Mouse (Mus musculus): ENCODE results near the gene Hoxb7.

Gene Hoxb7

DNA sequence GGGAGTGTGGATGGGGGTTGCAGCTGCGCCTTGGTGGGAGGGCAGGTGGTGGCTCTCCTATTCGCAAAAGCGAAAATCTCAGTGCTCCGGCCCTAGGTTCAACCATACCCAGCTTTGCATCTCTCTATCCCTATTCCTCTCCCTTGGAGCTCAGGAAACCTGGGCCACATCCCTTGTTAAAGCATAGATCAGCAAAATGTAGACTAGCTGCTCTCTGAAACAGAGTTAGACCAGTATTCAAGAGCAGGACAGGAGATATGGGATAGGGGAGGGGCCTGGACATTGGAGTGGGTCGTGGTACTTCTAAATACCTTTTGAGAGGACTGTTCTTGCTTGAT lies 28.9 kb downstream of the Hoxb7 start:
- DNase-seq (ENCODE audit: low spot score), result no peak

DNA sequence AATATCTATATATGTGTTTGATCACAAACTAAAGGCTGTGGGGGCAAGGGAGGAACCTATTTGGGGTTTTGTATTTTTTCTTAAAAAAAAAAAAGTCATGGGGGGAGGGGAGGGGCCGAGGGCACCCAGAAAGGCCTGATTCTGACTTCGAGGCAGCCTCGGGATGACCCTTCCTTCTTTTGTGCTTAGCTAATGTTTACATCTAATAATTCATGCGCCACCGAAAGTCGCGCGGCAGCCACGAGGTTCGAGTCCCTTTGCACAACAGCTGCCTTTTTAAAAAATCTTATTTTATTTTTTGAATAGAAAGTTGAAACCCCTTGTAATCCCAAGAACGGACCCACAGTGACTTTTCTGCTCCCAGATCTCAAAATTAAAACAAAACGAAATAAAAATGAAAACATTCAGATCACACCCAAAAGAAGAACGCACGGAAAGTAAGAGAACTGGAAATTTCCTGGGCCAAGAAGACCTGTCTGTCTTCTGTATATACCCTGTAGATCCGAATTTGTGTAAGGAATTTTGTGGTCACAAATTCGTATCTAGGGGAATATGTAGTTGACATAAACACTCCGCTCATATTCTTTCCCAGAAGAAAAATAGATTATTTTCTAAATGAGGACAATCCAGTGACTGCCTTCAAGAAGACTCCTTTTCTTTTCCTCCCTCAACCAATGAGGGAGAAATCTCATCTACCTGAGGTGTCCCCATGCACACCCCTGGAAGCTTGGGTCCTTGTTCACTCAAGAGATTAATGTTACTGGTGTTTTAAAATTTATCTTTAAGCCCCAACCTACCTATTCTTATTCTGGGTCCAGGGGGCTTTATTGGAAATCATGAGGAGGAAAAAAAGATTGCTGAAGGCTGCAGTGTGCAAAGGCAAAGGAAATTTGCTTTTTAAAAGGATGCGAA lies 30.5 kb downstream of the Hoxb7 start:
- DNase-seq (ENCODE audit: low spot score), result no peak

DNA sequence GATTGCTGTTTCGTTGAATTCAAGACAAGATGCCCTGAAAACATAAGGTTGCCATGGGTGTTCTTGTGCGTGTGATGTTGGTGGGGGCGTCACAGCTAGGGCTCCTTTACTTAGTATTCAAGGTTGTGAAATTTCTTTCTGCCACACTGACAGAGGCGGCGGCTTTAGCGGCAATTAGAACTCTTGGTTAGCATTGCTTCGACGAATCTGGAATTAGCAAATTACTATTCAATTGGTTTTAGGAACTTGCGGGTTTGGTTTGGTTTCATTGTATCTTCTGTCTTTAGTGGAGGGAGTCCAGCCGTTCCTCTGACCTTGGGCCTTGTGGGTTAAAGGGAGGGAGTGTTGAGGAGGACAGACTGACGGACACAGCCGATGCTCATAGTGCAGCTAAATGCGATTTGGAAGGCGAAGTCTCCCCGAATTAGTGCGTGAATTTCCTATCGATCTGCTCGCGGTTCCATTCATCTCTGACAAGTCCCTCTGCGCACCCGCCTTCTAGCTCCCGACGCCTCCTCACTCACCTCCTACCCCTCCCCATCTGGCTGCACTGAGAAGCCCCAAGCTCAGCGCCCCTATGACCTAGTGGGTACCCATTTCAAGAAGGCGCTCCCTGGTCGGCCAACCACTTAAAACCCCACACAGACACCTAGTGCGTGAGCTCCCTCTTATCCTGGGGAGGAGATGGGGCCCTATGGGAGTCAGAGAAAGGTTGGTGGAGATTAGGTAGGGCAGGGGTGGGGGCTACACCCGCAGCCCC lies 31.4 kb downstream of the Hoxb7 start, which contains the start of gene Hoxb4:
TSS of gene Hoxb4 (plus strand) at position 660 of the 760 bp plus-strand sequence.
- DNase-seq (ENCODE audit: low spot score), result no peak

DNA sequence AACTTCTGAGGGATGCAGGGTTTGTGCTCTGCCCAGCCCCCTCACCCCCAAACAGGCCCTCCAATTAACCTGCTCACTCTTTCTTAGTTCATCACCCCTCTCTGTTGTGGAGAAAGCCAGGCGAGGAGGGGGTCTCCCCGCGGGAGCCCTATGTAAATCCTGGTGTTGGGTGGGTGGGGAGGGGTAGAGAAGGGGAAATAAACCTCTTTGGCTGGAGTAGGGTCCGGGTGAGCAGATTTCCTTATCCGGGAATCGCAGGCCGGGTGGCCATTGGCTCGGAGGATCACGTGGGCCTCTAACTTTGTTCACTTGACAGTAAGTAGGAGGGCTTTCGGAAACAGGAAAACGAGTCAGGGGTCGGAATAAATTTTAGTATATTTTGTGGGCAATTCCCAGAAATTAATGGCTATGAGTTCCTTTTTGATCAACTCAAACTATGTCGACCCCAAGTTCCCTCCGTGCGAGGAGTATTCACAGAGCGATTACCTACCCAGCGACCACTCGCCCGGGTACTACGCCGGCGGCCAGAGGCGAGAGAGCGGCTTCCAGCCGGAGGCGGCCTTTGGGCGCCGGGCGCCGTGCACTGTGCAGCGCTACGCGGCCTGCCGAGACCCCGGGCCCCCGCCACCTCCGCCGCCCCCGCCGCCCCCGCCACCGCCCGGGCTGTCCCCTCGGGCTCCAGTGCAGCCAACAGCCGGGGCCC lies 32.1 kb downstream of the Hoxb7 start:
- DNase-seq (ENCODE audit: low spot score), result peak; percentile 82

DNA sequence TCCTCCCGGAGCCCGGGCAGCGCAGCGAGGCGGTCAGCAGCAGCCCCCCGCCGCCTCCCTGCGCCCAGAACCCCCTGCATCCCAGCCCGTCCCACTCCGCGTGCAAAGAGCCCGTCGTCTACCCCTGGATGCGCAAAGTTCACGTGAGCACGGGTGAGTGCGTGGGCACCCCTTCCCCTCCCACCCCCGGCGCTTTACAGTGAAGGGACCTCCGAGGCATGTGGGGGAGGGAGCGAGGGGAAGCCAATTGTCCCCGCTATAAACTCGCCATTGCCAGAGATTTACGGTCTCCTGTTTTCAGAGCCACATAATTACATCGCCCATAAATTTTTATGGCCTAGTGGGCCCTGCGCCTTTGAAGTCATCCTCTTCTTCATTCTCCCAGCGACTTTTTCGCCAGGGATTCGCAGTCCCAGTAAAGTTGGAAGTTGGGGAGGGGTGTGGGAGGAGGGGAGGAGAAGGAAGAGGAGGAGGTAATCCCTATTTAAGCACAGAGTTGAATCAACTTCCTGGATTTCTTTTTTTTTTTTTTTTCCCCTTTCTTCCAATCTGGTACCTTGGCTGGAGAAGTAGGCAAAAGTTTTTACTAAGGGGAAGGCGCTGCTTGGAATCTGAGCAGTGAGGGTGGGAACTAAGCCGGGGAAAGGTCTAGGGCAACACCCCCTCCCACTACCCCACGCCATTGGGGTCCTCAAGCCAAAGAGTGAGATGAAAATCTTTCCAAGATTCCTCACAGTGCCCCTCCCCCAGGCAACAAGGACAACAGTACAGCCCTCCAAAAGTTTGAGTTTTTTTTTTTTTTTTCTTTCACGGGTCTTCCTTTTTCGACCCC lies 32.9 kb downstream of the Hoxb7 start:
- no peak for DNase-seq (ENCODE audit: low spot score)

DNA sequence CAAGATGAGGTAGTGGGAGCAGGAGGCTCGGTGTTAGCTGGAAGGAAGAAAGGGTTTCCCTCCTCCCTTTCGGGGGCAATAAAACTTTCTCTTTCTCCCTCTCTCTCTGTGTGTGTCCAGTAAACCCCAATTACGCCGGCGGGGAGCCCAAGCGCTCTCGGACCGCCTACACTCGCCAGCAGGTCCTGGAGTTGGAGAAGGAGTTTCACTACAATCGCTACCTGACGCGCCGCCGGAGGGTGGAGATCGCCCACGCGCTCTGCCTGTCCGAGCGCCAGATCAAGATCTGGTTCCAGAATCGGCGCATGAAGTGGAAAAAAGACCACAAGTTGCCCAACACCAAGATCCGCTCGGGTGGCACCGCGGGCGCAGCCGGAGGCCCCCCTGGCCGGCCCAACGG lies 33.5 kb downstream of the Hoxb7 start:
- DNase-seq (ENCODE audit: low spot score), result no peak

DNA sequence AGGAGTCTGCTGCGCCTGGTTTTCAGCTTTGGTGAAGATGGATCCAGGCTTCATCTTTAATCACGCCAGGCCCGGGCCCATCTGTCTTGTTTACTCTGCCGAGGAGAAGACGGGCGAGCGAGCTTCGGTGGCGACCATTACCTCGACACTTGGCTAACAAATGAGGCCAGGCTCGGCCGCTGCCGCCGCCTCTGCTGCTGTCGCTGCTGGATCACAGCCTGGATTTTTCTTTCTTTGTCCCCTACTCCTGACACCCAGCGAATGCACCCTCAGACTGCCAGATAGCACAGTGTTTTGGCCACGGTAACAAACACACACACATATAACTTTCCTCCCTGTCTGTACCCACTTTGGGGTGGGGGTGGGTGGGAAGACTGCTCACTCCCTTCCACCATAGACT lies 34.3 kb downstream of the Hoxb7 start:
- DNase-seq (ENCODE audit: low spot score), result no peak

DNA sequence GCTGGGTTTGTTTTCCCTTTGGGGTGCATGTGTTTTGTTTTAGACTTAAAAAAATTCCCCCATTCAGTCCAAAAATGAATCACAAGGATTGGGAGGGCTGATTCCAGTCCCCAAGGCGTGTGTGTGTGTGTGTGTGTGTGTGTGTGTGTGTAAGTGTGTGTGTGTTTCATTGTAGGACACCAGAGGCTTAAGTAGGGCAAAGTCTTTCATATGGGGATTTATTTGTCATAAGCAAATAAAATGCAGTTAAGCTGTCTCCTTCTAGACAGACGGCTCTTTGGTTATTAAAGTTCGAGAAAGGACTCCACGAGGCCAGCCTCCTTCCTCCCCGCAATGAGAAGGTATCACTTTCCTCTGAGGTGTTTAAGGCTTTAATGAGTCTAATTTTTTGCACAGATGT lies 35.4 kb downstream of the Hoxb7 start:
- DNase-seq (ENCODE audit: low spot score), result no peak

DNA sequence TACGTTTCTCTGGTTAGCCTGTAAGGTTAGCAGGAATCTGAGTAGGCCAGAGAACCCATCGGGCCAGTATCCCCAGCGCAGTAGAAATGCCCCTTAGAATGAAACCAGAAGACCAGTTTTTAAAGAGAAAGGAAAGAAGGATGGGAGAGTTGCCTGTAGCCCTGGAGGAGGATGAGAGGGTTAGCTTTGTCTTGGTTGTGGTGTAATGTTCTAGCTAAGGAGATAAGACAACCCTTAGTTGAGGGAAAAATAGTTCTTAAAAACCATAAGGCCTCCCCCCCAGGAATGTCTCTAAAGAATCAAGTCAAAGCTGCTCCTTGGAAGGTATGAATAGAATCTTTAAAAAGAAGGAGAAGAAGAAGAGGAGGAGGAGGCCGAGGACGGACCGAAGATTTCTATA lies 36.3 kb downstream of the Hoxb7 start:
- no peak for DNase-seq (ENCODE audit: low spot score)

DNA sequence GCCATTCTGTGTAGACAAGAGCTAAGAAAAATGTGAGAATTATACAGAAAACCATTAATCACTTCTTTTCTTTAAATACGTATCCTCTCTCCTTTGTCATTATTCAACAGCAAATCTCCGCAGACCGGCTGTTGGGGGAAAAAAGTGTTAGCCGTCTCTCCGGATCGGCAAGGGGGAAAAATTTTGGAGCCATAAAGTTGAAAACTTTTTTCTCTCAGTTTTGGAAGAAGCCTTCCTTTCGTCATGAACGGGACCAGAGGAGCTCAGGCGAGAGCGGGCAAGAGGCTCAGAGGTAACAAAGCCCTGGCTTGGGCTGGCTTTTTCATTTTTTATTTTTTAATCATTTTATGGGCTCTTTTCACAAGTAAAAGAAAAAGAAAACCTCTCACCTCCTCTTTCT lies 36.7 kb downstream of the Hoxb7 start, which contains the start of gene Hoxb3:
TSS of gene Hoxb3 (plus strand) at position 173 of the 400 bp plus-strand sequence.
- no peak for DNase-seq (ENCODE audit: low spot score)

DNA sequence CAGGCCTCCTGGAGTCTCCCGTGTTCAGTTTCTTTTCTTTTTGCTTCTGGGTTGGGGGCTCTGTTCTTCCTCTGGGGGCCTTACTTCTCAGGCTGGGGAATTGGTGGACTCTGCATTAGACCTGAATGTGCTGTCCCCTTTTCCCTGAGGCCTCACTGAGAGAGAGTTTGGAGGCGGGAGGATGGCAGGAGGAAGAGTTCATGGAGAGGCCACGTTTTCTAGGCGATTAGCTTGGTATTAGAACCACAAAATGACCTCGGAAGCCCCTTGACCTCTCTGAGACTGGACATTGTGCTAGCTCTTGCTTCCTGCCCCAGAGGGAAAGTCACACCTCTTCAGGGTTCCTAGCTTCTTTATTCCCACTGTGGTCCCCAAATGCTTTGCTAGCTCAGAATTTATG lies 37.7 kb downstream of the Hoxb7 start:
- DNase-seq (ENCODE audit: low spot score), result no peak

DNA sequence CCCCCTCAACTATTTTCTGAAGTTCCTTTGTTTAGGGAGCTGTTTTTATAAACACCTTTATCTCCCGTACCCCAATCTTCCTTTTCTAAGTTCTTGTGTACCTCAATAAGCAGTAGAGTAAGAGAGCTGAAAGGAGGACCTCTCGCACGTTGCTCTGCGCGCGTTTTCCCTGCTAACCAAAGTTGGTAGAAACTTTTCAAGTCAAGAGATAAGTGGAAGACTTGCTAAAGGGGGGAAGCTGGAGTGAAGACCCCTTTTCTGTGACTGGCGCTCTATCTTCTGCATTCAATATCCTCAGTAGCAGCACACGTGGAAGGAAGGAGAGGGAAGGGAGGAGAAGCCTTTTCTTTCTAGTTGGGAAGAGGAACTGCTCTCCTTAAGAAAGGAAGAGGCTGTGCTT lies 38.5 kb downstream of the Hoxb7 start:
- DNase-seq (ENCODE audit: low spot score), result no peak

DNA sequence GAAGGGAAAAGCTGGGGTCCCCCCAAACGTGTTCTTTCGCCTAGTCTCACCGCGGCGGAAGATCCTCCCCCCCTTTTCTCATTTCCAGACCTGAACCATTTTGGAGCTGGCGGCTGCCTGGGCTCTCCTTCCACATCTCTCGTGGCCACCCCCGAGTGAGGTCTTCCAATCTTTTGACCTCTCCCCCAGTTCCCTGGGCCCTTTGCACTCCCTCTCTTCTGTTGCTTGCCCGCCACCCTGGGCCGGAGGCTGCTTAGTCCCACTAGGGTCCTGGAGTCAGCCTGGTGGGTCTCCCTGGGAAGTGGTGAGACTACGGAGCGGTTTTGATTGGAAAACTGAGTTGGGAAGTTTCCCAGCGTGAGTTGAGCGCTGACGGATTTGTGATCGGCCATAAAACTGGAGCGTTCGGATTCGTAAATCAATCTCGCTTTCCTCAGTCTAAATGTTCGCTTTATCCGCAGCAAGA lies 39.4 kb downstream of the Hoxb7 start:
- no peak for DNase-seq (ENCODE audit: low spot score)

DNA sequence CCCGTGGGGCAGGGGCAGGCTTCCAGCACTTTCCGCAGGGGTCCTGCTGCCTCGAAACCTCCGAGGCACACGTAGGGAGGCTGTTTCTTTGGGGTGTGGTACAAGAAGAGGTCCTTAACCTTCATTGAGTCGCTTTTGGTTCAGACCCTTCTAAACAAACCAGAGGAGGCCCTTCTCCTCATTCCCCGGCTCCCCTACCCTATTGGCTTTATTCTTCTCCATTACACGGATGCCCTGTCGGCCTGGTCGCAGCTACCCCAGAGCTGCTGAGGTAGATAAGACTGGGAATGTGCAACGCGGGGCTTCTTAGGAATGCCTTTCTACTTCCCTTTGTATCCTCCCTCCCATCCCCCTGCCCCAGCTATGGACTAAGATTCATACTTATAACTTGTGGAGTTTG lies 40.3 kb downstream of the Hoxb7 start:
- no peak for DNase-seq (ENCODE audit: low spot score)

DNA sequence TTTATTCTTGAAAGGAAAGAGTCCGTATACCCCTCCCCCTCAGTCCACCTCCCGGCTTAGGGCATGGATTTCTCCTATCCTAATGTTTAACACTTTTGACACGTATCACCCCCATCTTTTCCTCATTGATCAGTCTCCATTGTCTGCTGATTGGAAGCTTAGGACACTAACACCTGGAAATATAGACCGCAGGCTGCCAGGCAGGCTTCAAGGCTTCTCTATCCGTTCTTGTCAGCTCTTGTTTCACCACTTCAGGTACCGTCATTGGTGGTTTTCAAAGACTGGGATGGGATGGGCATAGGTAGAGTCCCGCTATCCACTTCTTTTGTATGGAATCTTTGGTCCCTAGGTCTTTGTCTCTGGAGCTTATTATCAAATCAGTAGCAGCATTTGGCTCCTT lies 40.7 kb downstream of the Hoxb7 start:
- DNase-seq (ENCODE audit: low spot score), result no peak

DNA sequence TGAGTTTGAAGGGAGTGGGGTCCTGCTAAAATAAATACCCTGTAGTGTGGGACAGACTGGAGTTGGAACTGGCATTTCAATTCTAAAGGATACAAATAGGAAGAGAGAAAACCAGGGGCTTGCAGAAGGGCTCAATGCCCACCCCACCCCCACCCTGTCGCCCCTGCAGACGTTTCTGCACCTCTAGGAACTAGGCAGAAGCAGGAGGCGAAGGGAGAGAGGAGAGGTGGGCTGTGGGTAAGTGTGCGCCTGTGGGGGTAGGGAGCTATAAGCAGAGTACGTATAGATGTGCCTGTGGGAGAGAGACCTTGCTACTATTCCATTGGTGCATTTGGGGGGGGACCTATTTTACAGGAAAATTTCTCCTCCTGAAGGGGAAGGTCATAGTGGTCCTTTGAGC lies 41.3 kb downstream of the Hoxb7 start:
- DNase-seq (ENCODE audit: low spot score), result no peak

DNA sequence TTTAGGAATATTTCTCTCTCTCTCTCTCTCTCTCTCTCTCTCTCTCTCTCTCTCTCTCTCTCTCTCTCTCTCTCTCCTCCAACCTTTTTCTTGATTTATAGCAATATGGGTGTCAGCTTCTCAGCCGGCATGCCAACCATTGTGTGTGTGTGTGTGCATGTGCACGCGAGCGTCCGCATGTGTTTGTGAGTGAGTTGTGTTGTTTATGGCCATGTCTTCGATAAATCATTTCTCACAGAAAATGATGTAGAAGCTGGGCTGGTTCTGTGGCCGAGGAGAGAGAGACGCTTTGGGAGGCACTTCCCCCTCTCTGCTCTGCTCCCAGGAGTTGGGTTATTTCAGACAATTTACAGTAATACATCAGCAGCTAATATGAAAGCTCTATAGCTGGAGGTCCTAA lies 42.2 kb downstream of the Hoxb7 start:
- DNase-seq (ENCODE audit: low spot score), result no peak

DNA sequence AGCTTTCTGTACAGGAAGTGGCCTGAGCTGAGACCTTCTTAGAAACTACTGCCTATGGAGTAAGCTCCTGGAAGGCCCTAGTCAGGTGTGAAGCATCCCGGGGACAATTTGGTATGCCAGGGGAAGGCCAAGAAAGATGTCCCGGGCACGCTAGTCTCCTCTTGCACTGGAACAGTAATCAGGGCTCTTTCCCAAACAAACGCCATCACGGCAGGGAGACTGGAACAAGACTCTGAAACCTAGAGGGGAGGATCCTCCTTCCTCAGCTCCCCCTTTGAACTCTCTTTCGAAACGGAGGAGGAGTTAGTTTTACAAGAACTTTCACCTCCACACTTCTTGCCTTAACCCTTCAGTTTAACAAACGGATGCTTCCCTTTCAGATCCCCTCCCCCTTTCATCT lies 45.7 kb downstream of the Hoxb7 start:
- DNase-seq (ENCODE audit: low spot score), result no peak

DNA sequence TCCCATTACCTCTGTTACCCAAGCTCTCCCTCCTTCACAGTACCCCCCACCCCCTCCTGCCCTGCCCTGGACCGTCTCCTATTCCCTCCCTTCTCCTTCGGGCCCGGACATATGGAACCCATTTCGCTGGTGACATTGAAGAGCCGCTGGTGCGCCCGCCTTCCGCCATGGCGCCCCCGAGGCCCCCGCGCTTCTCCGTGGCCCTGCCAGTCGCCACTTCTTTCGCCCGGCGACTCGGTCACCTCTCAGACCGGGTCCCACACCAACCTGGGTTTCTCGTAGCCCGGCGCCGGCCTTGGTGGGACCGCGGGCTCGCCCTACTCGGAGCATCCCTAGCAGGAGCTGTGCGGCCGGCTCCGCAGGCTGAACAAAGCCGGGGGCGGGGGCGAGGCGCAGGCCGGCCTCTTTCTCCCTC lies 46.2 kb downstream of the Hoxb7 start:
- no peak for DNase-seq (ENCODE audit: low spot score)

DNA sequence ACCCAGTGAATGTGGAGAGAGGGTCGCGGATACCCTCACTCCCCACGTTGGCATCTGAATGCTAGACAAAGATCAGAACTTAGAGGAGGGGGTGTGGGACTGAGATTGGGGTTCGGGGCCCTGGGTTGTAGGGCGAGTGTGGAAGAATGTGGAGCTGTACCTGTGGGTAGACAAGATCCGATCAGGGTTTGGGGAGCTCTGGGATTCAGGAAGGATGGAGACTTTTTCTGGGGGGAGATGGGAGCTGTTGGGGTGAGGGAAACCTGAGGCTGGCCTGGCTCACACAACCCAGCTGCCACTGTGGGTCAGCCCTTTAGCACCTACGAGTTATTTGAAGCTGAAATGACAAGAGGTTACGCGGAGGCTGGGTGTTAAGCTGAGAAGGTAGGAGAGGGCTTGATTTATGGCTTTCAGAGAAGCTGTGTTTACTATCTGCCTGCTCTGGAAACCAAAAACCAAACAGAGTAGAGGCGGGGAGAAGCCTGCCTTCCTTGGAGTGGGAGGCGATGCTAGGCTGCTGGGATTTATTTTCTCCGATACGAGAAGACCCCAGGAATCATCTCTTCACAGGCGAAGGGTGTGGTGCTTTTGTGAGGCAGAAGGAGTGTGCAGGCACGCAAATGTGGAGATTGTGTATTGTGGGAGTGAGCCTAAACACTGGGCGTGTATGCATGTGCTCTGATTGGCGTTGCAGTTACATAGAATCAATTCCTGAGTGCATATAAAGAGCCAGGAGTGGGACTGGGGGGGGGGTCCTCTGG lies 47.0 kb downstream of the Hoxb7 start:
- DNase-seq (ENCODE audit: low spot score), result no peak

DNA sequence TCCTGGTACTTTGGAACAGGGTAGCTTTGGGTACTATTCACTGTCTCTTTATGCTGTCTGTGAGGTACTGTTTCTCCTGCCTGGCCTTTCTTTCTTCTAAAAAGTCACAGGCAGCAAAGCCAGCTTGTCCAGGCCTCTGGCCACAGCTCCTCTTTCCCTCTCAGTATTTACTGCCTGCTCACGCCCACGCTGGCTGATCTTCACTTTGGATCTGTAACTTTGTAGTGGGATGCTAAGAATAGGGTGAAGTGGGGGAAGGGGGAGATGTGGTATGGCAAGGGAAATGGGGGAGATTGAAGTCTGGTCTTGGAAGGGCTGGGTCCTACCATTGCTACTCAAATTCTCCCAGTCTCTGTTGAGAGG lies 47.6 kb downstream of the Hoxb7 start:
- DNase-seq (ENCODE audit: low spot score), result no peak
